Mouse (Mus musculus) liver (tissue): ENCODE measurements around the gene Trpv2.

ENCODE experiments used
- DNase-seq: peaks from one replicate; pipeline ENCODE4 v3.0.0-alpha.2; 2020; ENCODE audit warnings: mixed read lengths

Trpv2 gene

GRCm38 (mm10) chr11:62558961-62559646 lies 15.2 kb upstream of the Trpv2 start:
- DNase-seq: no peak

GRCm38 (mm10) chr11:62560463-62561016 lies 13.7 kb upstream of the Trpv2 start:
- no peak for DNase-seq

GRCm38 (mm10) chr11:62563590-62563989 lies 10.7 kb upstream of the Trpv2 start:
- DNase-seq: no peak

- DNase-seq: no peak
Measured at GRCm38 (mm10) chr11:62565747-62566146, 8.5 kb upstream of the Trpv2 start.

- DNase-seq: no peak
Measured at GRCm38 (mm10) chr11:62566211-62566610, 8.1 kb upstream of the Trpv2 start.

- no peak for DNase-seq
Measured at GRCm38 (mm10) chr11:62568300-62568699, 6.0 kb upstream of the Trpv2 start.

GRCm38 (mm10) chr11:62574703-62575085 lies 408 bp downstream of the Trpv2 start:
- no peak for DNase-seq

GRCm38 (mm10) chr11:62575297-62575658 lies 992 bp downstream of the Trpv2 start:
- peak; percentile 90 for DNase-seq

GRCm38 (mm10) chr11:62575659-62576438 lies 1.6 kb downstream of the Trpv2 start:
- DNase-seq: peak; percentile 74

GRCm38 (mm10) chr11:62576530-62577152 lies 2.4 kb downstream of the Trpv2 start:
- DNase-seq: peak; percentile 66

GRCm38 (mm10) chr11:62583031-62583430 lies 8.7 kb downstream of the Trpv2 start:
- DNase-seq: no peak

- DNase-seq: no peak
Measured at GRCm38 (mm10) chr11:62584671-62585206, 10.5 kb downstream of the Trpv2 start.

GRCm38 (mm10) chr11:62587034-62587433 lies 12.7 kb downstream of the Trpv2 start:
- DNase-seq: no peak

GRCm38 (mm10) chr11:62589391-62589790 lies 15.1 kb downstream of the Trpv2 start:
- DNase-seq: no peak

- no peak for DNase-seq
Measured at GRCm38 (mm10) chr11:62591026-62591425, 16.7 kb downstream of the Trpv2 start.

- peak; percentile 38 for DNase-seq
Measured at GRCm38 (mm10) chr11:62591904-62592575, 17.8 kb downstream of the Trpv2 start.

GRCm38 (mm10) chr11:62598571-62598970 lies 24.3 kb downstream of the Trpv2 start:
- no peak for DNase-seq

- no peak for DNase-seq
Measured at GRCm38 (mm10) chr11:62601732-62602618, 27.7 kb downstream of the Trpv2 start.

- peak; percentile 98 for DNase-seq
Measured at GRCm38 (mm10) chr11:62602619-62603311, 28.5 kb downstream of the Trpv2 start.

GRCm38 (mm10) chr11:62603312-62604056 lies 29.2 kb downstream of the Trpv2 start:
- DNase-seq: peak; percentile 50
